Mouse (Mus musculus) gastrocnemius, adult 2 months (tissue): Measurements from ENCODE around the gene Golim4. TPM values are rescaled to one million over a fixed set of nuclear protein-coding genes. Genes with fewer than 3 reads are reported as not detected.

Experiments
- DNase-seq: peaks from one replicate; pipeline ENCODE4 v3.0.0; 2022
- H3K27ac ChIP-seq: fragments of 200-600 bp; 2 replicates; pipeline ENCODE4 v1.8.1; 2022; ENCODE audit warnings: mild to moderate bottlenecking
- H3K4me3 ChIP-seq: fragments of 200-600 bp; 2 replicates; pipeline ENCODE4 v1.8.1; 2022; ENCODE audit warnings: mild to moderate bottlenecking, moderate library complexity
- CTCF ChIP-seq: fragments of 200-600 bp; IDR thresholded peaks from 2 replicates; pipeline ENCODE4 v1.8.1; 2022; ENCODE audit warnings: antibody characterized with exemption, mild to moderate bottlenecking, moderate library complexity
- intact Hi-C: fragments of 180-260 bp; cut with DNase I; formaldehyde crosslinking; loops from one replicate; pipeline ENCODE4 v1.15.1; 2025
- total RNA-seq, 2 experiments: library from RNA; stranded (reverse); gene quantifications; 2 replicates each; pipeline ENCODE4 v1.2.3; 2021

Gene Golim4
- total RNA-seq, 2 experiments from 2014 or later, result 8.0 to 13.5 TPM

GRCm38 (mm10) chr3:75949358-75949757, 7.4 kb downstream of the Golim4 start:
- TF ChIP-seq CTCF, result no peak
- intact Hi-C loops, result no loop called here
- DNase-seq, result no peak
- Histone ChIP-seq H3K4me3 (no peak overlapping the region), H3K27ac (no peak overlapping the region)

GRCm38 (mm10) chr3:75948541-75949095, 8.1 kb downstream of the Golim4 start:
- intact Hi-C loops, result no loop called here
- DNase-seq, result no peak
- Histone ChIP-seq H3K27ac (no peak overlapping the region), H3K4me3 (no peak overlapping the region)
- no peak for TF ChIP-seq CTCF

GRCm38 (mm10) chr3:75948003-75948402, 8.7 kb downstream of the Golim4 start:
- no peak overlapping the region for H3K27ac ChIP-seq
- TF ChIP-seq CTCF, result no peak
- DNase-seq, result no peak
- intact Hi-C loops, result no loop called here
- no peak overlapping the region for H3K4me3 ChIP-seq

DNA sequence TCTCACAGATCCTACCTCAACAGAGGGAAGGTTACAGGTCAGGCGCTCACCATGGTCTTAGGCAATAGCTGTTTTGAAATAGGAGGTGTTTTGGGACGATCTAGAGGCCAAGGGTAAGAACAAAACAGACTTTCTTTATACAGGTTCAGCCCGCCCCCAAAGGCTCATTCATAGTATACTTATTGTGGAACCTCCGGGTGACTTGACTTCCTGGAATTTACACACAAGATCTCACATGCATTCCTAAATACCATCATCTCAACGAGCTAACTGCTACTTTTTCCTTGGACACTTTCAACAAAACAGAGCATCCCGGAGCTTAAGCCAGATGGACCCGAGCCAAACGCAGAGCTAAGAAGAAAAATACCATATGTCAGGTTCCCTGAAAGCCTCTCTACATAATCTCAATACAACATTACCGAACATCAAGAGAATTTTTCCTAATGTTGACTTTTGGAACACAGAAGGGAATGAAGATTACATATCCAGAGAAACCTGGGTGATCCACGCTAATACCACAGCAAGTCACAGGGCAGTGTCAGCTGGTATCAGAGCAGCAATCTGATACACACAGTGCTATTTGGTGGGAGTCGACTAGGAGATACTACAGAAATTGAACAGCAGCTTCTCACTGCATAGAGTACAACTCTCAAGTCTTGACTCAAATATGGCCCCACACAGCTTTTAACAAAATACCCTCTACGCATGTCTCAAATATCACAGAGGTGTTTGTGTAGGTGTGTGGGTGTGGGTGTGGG, 14.3 kb downstream of the Golim4 start:
- H3K27ac ChIP-seq, result no peak overlapping the region
- intact Hi-C loops, result no loop called here
- H3K4me3 ChIP-seq, result no peak overlapping the region
- peak; percentile 17 for DNase-seq
- TF ChIP-seq CTCF, result no peak

- DNase-seq, result no peak
- H3K4me3 ChIP-seq, result no peak overlapping the region
- intact Hi-C loops, result no loop called here
- no peak for TF ChIP-seq CTCF
- no peak overlapping the region for H3K27ac ChIP-seq
Observed at GRCm38 (mm10) chr3:75941864-75942263, 14.9 kb downstream of the Golim4 start.

DNA sequence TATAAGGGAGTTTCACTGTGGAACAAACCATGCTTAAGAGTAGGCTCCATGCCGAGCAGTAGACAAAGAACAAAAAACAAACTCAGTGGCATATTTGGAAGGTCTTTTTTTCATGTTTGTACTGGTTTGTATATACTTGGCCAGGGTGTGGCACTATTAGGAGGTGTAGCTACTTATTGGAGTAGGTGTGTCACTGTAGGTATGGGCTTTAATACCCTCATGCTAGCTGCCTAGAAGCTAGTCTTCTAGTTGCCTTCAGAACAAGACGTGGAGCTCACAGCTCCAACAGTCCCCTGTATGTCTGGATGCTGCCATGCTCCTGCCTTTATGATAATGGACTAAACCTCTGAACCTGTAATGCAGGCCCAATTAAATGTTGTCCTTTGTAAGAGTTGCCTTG, 20.6 kb downstream of the Golim4 start:
- Histone ChIP-seq H3K4me3 (no peak overlapping the region), H3K27ac (no peak overlapping the region)
- DNase-seq, result no peak
- intact Hi-C loops, result no loop called here
- TF ChIP-seq CTCF, result no peak

- H3K4me3 ChIP-seq, result no peak overlapping the region
- DNase-seq, result no peak
- no peak overlapping the region for H3K27ac ChIP-seq
- no peak for TF ChIP-seq CTCF
- intact Hi-C loops, result no loop called here
Observed at GRCm38 (mm10) chr3:75930659-75931225, 26.0 kb downstream of the Golim4 start.

GRCm38 (mm10) chr3:75929926-75930548, 26.7 kb downstream of the Golim4 start:
- TF ChIP-seq CTCF, result no peak
- intact Hi-C loops, result no loop called here
- DNase-seq, result no peak
- Histone ChIP-seq H3K4me3 (no peak overlapping the region), H3K27ac (no peak overlapping the region)

DNA sequence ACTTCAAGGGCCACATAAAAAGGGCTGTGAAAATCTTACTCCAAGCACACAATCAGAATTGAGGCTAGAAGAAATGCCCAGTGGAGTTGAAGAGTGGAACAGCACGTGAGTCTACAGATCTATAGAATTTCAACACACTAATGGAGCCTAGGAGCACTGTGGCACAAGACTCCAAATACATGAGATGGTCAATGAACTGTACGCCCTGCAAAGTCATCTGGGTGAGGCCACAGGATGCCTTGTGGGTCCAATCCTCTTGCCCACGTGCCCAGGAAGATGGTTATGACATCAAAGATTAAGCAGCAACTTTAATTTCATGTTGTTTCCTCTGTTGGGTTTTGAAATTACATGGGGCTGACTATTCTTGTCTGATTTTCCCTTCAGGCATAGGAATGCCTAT, 30.4 kb downstream of the Golim4 start:
- no peak for TF ChIP-seq CTCF
- intact Hi-C loops, result no loop called here
- no peak overlapping the region for H3K27ac ChIP-seq
- H3K4me3 ChIP-seq, result no peak overlapping the region
- no peak for DNase-seq

- Histone ChIP-seq H3K27ac (no peak overlapping the region), H3K4me3 (no peak overlapping the region)
- no peak for TF ChIP-seq CTCF
- no peak for DNase-seq
- intact Hi-C loops, result no loop called here
Observed at GRCm38 (mm10) chr3:75925123-75925522, 31.6 kb downstream of the Golim4 start.

DNA sequence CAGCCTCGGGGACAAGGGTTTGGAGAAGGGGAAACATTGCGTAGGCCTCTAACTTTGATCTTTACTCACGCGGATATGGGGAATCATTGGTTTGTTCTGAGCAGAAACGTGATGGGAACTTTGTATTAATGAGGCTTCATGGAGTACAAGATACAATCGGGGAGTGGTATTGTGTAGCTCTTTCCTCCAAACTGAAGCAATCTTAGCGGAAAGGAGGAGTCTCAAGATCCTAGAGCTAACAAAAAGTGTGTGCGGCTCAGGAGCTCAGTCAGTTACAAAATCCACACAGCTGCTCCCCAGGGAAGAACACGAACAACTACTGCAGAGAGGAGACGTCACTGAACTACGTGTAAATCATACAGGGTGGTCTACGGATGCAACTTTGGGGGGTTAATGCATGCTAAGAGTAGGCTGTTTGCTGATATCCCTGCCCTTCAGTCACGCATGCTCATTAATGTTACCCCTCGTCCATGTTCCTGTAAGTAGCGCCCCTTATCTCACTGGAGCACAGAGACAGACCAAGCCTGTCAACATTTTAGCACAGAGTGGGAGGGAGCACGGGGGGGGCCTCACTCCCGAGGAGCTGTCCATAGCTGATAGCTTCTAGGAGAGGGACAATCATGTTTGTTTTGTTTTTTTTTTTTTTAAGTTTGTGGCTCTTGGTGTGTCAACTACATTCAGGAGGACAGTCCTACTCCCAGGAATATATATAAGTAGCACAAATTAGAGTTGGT, 38.8 kb downstream of the Golim4 start:
- intact Hi-C loops, result no loop called here
- H3K4me3 ChIP-seq, result no peak overlapping the region
- H3K27ac ChIP-seq, result no peak overlapping the region
- TF ChIP-seq CTCF, result no peak
- DNase-seq, result no peak

DNA sequence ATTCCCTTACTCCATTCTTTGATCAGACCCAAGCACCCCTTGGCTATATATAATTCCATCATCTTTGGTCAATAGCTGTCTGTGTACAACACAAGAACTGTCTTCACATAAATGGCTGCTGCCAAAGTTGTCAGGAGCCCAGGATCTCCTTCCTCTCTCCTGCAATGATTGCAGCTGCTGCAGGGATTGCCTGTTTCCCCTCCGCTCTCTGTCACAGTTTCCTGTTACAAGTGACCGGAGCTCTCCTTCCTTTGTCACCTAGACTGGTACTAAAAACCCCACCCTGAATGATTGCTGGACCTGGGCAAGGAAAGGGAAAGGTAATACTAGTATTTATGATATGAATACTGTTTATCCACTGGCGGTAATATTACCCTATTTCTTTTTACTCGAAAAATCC, 44.0 kb downstream of the Golim4 start:
- H3K4me3 ChIP-seq, result no peak overlapping the region
- intact Hi-C loops, result loop anchor here (5.0 kb wide), 2 partner anchors 45 to 90 kb away; partner anchors contain the start of gene Golim4
- no peak for DNase-seq
- TF ChIP-seq CTCF, result no peak
- no peak overlapping the region for H3K27ac ChIP-seq
